In genomic region chr9:49268949-49269348, GRCm38 (mm10) we compare ENCODE assay signal across 26 mouse cellular contexts. TPM values are rescaled to one million over a fixed set of nuclear protein-coding genes. Genes with fewer than 3 reads are reported as not detected.
DNase-seq lines count a peak whose midpoint lies in the region; ATAC-seq and TF ChIP-seq lines count a peak whose summit lies in the region.
"Had no signal": no experiment of that assay in that cellular context is flagged by ENCODE, and none has a peak within 500 bp of the region (broad histone marks: within the 10 kb centered on the region; RNA-seq: fewer than 3 reads in every experiment).

No protein-coding gene starts in this region.

- H3K27ac ChIP-seq in cerebellum, adult 2 months (ENCODE audit: insufficient read depth, low read length), result no peak overlapping the region
- H3K27ac ChIP-seq: embryonic facial prominence, embryonic 13.5 days; forebrain, embryonic 13.5 days; gastrocnemius, adult 2 months; heart, embryonic 13.5 days; hindbrain, embryonic 12.5 days had no signal

- DNase-seq in cerebellum, adult 2 months, result peak; percentile 10 to 11
- DNase-seq in heart, adult 11 months, result peak; percentile 67
- no peak for DNase-seq in heart, postnatal 4 days
- DNase-seq in cerebellum, postnatal 14 days, result peak; percentile 9 to 10
- DNase-seq in B cell, adult 2 months, result no peak
- DNase-seq in adrenal gland, postnatal 4 days (ENCODE audit: low spot score in 2 of 2), result no peak
- DNase-seq: adrenal gland, adult 8-10 months; adrenal gland, postnatal 36 days; gastrocnemius, adult 2 months; gastrocnemius, postnatal 25 days; heart, postnatal 36 days; kidney, adult 8-10 months had no signal

- no peak for TF ChIP-seq POLR2A in cerebellum, adult 2 months (IDR thresholded peaks at IDR 0.05; ENCODE audit: borderline replicate concordance, insufficient read depth, low read length)

- peaks cover 5% of the 10 kb centered on the region; the same call in 1 of the 2 replicates for H3K4me1 ChIP-seq in cerebellum, adult 2 months (ENCODE audit: control insufficient read depth, insufficient read depth, low read length)
- H3K4me1 ChIP-seq: embryonic facial prominence, embryonic 13.5 days; heart, embryonic 13.5 days had no signal

- no peak overlapping the region for H3K4me3 ChIP-seq in cerebellum, adult 2 months (replicated peaks; ENCODE audit: insufficient read depth, low read depth, low read length)
- H3K4me3 ChIP-seq: embryonic facial prominence, embryonic 13.5 days; forebrain, embryonic 13.5 days; gastrocnemius, adult 2 months; heart, embryonic 13.5 days; hindbrain, embryonic 12.5 days had no signal

- no peaks in the 10 kb centered on the region for H3K27me3 ChIP-seq in cerebellum, adult 2 months (ENCODE audit: control insufficient read depth, insufficient read depth, low read length)
- H3K27me3 ChIP-seq: embryonic facial prominence, embryonic 13.5 days; forebrain, embryonic 13.5 days; heart, embryonic 13.5 days had no signal

- 57% methylated on average over 7 of the region's 7 CpGs for WGBS in cerebellum, adult 2 months

- ATAC-seq in cerebellum, adult (ENCODE audit: insufficient number of reproducible peaks, low FRiP score, low TSS enrichment), result no peak
- ATAC-seq: CD4-positive, CD25-positive, alpha-beta regulatory T cell, adult 4 months; forebrain, embryonic 13.5 days; hindbrain, embryonic 16.5 days; inflammation-experienced regulatory T-cells, adult 6 months; intestine, postnatal 0 days had no signal

- no peak for TF ChIP-seq CTCF in cerebellum, adult 2 months (IDR thresholded peaks at IDR 0.05; ENCODE audit: borderline replicate concordance, insufficient read depth, low read depth, low read length)

RNA-seq across cellular contexts. Expression of gene Gm4894, which starts 18.6 kb away (rescaled TPM):
- polyA plus RNA-seq in cerebellum, adult 2 months (2012; rRNA removed), result not detected in 2 replicates
- total RNA-seq in heart, postnatal 4 days (2021), result not detected
- not detected for total RNA-seq in adrenal gland, postnatal 4 days (2021)
- total RNA-seq: adrenal gland, adult 8-10 months; adrenal gland, postnatal 36 days; common myeloid progenitor, adult 5-6 weeks; gastrocnemius, adult 2 months; gastrocnemius, postnatal 25 days; granulocyte monocyte progenitor cell, adult 5-6 weeks; heart, postnatal 36 days had no signal
- polyA plus RNA-seq: brain, embryonic 14.5 days; CD4-positive, CD25-positive, alpha-beta regulatory T cell, adult 4 months; embryonic facial prominence, embryonic 13.5 days; forebrain, embryonic 13.5 days; G1E; heart, embryonic 13.5 days; heart, postnatal 0 days; hindbrain, embryonic 12.5 days; hindbrain, embryonic 16.5 days; inflammation-experienced regulatory T-cells, adult 6 months; intestine, postnatal 0 days had no signal

Comparison
In these comparisons a context has a peak if more than half of its experiments do, and no peak if none do; other contexts are left out.
1. DNase-seq: peak in cerebellum, adult 2 months (2 of 2), heart, adult 11 months (single experiment) and cerebellum, postnatal 14 days (2 of 2); none in heart, postnatal 4 days (single experiment), B cell, adult 2 months (0 of 2) and adrenal gland, postnatal 4 days (0 of 2).